Mouse (Mus musculus): ENCODE results near the gene Scgb1b20. TPM values are rescaled to one million over a fixed set of nuclear protein-coding genes. Genes with fewer than 3 reads are reported as not detected.
"Not testable (repeated sequence)": the region's sequence is repeated elsewhere in the genome, so short reads cannot be mapped to it uniquely, and the experiment has no call there.

The Scgb1b20 gene
- total RNA-seq (2021), result not detected
- long read RNA-seq, experiment 1, result 0 reads
- long read RNA-seq, experiment 2, result 0 reads

- DNase-seq, result not testable (repeated sequence)
Observed at GRCm38 (mm10) chr7:33372934-33373333, at the start of gene Scgb1b20. Gene Scgb1b20 (plus strand): TSS chr7:33373234.

DNA sequence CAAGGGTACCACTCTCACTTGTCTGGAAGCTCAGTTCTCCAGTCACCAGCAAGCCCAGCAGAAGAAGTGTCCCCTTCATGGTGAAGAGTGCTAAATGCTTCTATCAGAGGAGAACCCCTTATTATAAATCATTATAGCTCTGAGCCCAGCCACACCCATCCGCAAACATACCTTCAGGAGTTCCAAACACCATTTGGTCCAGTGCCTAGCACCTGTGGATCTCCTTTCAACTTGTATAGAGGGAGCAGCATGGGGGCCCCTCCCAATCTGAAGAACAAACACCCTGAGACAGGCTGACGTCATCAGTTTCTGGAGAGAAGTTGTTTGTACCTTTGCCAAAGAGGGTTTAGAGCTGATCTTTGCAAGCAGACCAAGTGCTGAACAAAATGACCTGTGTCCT, 6.8 kb upstream of the Scgb1b20 start, which contains the start of gene Scgb2b20:
Scgb2b20 (minus strand) TSS at position 101 of the 400 bp plus-strand sequence.
- DNase-seq, result not testable (repeated sequence)

GRCm38 (mm10) chr7:33399749-33400148, 26.7 kb downstream of the Scgb1b20 start:
- not testable (repeated sequence) for DNase-seq

DNA sequence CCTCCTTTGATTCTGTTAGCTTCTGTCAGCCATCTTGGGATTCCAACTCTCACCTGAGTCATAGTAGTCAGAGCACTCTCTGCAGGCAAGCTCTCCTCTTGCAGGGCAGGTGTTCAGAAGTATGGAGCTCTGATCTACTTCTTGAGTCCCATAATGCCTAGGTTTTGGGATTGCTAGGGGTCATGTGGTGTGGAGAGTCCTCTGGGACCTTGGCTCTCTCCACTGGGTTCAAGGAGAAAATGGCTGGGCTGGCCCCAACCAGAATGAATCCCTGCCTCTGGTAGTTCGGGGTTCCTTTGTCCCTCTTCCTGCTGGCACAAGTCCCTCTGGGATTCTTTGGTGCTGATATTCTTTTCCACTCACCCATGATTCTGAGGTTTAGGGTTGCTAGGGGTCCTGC, 28.6 kb downstream of the Scgb1b20 start:
- no peak for DNase-seq

DNA sequence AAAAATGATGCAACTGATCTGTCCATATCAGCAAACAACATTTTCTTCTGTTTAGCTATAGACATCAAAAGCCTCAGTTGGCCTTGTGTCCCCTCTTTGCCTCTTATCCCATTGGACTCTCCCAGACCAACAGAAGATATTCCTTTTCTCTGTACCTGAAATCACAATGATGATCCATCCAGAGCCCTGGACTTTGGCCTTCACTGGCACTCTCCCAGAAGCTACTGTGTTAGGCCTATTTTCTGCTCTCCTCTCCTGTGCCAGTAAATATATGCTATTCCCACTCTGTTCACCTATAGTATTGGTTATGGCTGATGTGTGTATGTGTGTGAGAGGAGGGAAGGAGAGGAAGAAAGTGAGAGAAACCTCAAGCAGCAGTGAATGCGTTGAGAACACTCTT, 36.6 kb downstream of the Scgb1b20 start:
- not testable (repeated sequence) for DNase-seq

Other genes starting within 250 kb of the Scgb1b20 start
- not detected for gene Scgb2b18, start 199.4 kb upstream of the Scgb1b20 start, total RNA-seq (2021)
- gene Scgb1b18, start 187.7 kb upstream of the Scgb1b20 start, total RNA-seq (2021), result not detected
- gene Scgb2b19, start 92.9 kb upstream of the Scgb1b20 start, total RNA-seq (2021), result not detected
- not detected for gene Scgb1b19, start 85.9 kb upstream of the Scgb1b20 start, total RNA-seq (2021)
- not detected for gene Scgb2b20, start 6.9 kb upstream of the Scgb1b20 start, total RNA-seq (2021)
- gene Scgb2b21, start 147.2 kb downstream of the Scgb1b20 start, total RNA-seq (2021), result not detected